Mouse (Mus musculus) Patski (cell line): ENCODE data around the gene Rangap1. TPM values are rescaled to one million over a fixed set of nuclear protein-coding genes. Genes with fewer than 3 reads are reported as not detected.

Experiments
- ATAC-seq: fragments of 100-300 bp; one replicate; pipeline ENCODE4 v1.8.0; 2021
- CTCF ChIA-PET: fragments of 350-600 bp; sonication (Branson Sonifier 250); formaldehyde crosslinking; loops from one replicate; lab custom pipeline; 2022; ENCODE audit warnings: inconsistent platforms; lab: Charles Lee
- POLR2A ChIA-PET: fragments of 350-600 bp; sonication (Branson Sonifier 250); formaldehyde crosslinking; loops from one replicate; lab custom pipeline; 2022; ENCODE audit warnings: antibody characterized with exemption, inconsistent platforms; lab: Charles Lee
- DNase-seq: peaks from one replicate; pipeline ENCODE4 v3.0.0-alpha.2; 2011; ENCODE audit warnings: low read depth, low spot score
- H3K27me3 ChIP-seq: fragments of 371-371 bp; one replicate; pipeline ENCODE4 v1.5.1; 2021
- CTCF ChIP-seq: fragments of 100-300 bp; IDR thresholded peaks from one replicate; pipeline ENCODE4 v1.5.1; 2021
- in situ Hi-C: fragments of 300-500 bp; cut with MboI; formaldehyde crosslinking; loops from 3 replicates; pipeline ENCODE4 v1.11.1; 2018; ENCODE audit warnings: low pct_unique_long_range_greater_than_20kb, mixed read lengths
- polyA plus RNA-seq: library from polyadenylated mRNA; unstranded; gene quantifications from one replicate; pipeline ENCODE4 v1.2.3, GENCODE M21; 2021

The Rangap1 gene
- polyA plus RNA-seq, 1 experiment from 2014 or later, result 120 TPM

GRCm38 (mm10) chr15:81666957-81667356 lies 78.4 kb downstream of the Rangap1 start:
- DNase-seq (no peak), ATAC-seq (no peak)
- no peaks in the 10 kb centered on the region for H3K27me3 ChIP-seq
- ChIA-PET POLR2A (no interaction called here), CTCF (interaction anchor here (0.7 kb wide), 1 partner anchor 23 kb away, joined by 3 read pairs; no protein-coding TSS in a partner anchor)
- TF ChIP-seq CTCF, result no peak
- in situ Hi-C loops, result no loop called here

DNA sequence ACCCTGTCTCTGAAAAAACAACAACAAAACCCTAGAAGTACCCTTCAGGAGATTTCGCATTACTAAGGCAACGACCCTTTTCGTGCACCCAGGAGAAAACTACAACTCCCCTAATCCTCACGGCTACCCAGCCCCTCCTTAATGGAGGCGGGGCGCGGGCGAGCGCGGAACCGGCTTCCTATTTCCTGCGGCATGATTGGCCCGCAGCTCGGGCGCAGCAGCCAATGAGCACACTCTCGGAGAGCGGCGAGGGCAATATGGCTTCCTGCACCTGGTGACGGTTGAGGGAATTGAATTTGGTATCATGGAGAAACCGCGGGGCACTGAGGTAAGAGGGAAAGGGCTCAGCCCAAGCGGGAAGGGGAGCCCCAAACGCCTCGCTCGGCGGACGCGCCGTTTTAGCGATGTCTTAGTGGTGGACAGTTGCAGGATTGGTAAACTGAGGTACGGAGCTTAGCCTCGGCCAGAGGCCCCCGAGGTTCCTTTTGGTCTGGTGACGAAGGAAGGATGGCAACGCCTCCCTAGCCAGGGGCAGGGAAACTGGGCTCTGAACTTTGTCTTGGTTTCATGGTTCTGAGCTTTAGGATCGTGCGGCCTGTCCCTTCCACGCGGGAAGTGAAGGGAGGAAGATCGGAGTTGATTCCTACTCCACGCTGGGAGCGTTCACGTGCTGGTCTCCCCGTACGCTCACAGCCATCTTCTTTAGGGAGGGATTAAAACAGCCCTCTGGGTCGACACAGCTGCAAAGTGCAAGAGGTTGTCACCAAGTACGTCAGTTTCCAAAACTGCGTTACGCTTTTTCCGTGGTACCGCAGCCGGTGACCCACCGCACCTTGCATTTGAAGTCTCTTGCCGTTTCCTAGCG lies 81.4 kb downstream of the Rangap1 start, which contains the start of gene L3mbtl2:
L3mbtl2 (plus strand) TSS at position 193 of the 865 bp plus-strand sequence.
- CTCF ChIA-PET, result interaction anchor here (0.8 to 1.2 kb wide), 4 partner anchors 11 to 216 kb away, joined by 3 read pairs; no protein-coding TSS in a partner anchor
- peak; percentile 97 for ATAC-seq
- no peak for TF ChIP-seq CTCF
- H3K27me3 ChIP-seq, result no peaks in the 10 kb centered on the region
- POLR2A ChIA-PET, result interaction anchor here (0.6 kb wide), 1 partner anchor 9 kb away, joined by 3 read pairs; no protein-coding TSS in a partner anchor
- in situ Hi-C loops, result no loop called here
- peak; percentile 37 for DNase-seq

DNA sequence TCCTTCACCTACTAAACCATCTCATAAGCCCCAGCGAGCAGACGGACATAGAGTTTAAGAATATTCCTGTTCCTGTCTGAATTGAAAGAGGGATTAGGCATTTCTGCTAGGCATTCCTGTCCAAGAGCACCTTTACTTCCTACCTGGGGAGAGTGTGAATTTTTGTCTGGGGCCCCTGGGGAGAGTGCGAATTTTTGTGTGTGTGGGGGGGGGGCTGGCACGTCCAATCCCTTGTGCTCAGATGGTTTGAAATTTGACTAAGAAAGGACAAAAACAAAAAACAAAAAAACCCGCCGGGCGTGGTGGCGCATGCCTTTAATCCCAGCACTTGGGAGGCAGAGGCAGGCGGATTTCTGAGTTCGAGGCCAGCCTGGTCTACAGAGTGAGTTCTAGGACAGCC lies 82.0 kb downstream of the Rangap1 start:
- no peaks in the 10 kb centered on the region for H3K27me3 ChIP-seq
- POLR2A ChIA-PET, result interaction anchor here (0.6 kb wide), 1 partner anchor 10 kb away, joined by 3 read pairs; no protein-coding TSS in a partner anchor
- DNase-seq (no peak), ATAC-seq (no peak)
- no peak for TF ChIP-seq CTCF
- in situ Hi-C loops, result no loop called here
- CTCF ChIA-PET, result interaction anchor here (1.5 kb wide), 1 partner anchor 152 kb away, joined by 3 read pairs; no protein-coding TSS in a partner anchor

- CTCF ChIA-PET, result interaction anchor here (1.5 kb wide), 1 partner anchor 151 kb away, joined by 3 read pairs; no protein-coding TSS in a partner anchor
- no peak for DNase-seq
- in situ Hi-C loops, result no loop called here
- no peak for ATAC-seq
- POLR2A ChIA-PET, result no interaction called here
- H3K27me3 ChIP-seq, result no peaks in the 10 kb centered on the region
- no peak for TF ChIP-seq CTCF
These were observed 83.6 kb downstream of the Rangap1 start for GRCm38 (mm10) chr15:81661701-81662100.

Other genes starting within 250 kb of the Rangap1 start
- 46.9 TPM for gene Ep300, start 160.2 kb downstream of the Rangap1 start, polyA plus RNA-seq
- 24.2 TPM for gene L3mbtl2, start 81.6 kb downstream of the Rangap1 start, polyA plus RNA-seq
- gene Chadl, start 48.2 kb downstream of the Rangap1 start, polyA plus RNA-seq, result 9.1 TPM
- 90.0 TPM for gene Zc3h7b, start 473 bp downstream of the Rangap1 start, polyA plus RNA-seq
- 61.5 TPM for gene Tef, start 56.9 kb upstream of the Rangap1 start, polyA plus RNA-seq
- 27.3 TPM for gene Tob2, start 113.3 kb upstream of the Rangap1 start, polyA plus RNA-seq
- 68.2 TPM for gene Phf5a, start 126.4 kb upstream of the Rangap1 start, polyA plus RNA-seq
- 559 TPM for gene Aco2, start 126.8 kb upstream of the Rangap1 start, polyA plus RNA-seq
- 154 TPM for gene Polr3h, start 180.7 kb upstream of the Rangap1 start, polyA plus RNA-seq
- 24.9 TPM for gene Csdc2, start 191.2 kb upstream of the Rangap1 start, polyA plus RNA-seq
- gene Pmm1, start 215.4 kb upstream of the Rangap1 start, polyA plus RNA-seq, result 97.0 TPM
- not detected for gene 1700029P11Rik, start 235.0 kb upstream of the Rangap1 start, polyA plus RNA-seq
- 48.0 TPM for gene Xrcc6, start 242.3 kb upstream of the Rangap1 start, polyA plus RNA-seq